Comparison of ENCODE assay signal across 9 mouse cellular contexts in genomic region chr13:98587639-98588038, GRCm38 (mm10). TPM values are rescaled to one million over a fixed set of nuclear protein-coding genes. Genes with fewer than 3 reads are reported as not detected.
DNase-seq lines count a peak whose midpoint lies in the region; ATAC-seq and TF ChIP-seq lines count a peak whose summit lies in the region.
"Had no signal": no experiment of that assay in that cellular context is flagged by ENCODE, and none has a peak within 500 bp of the region (broad histone marks: within the 10 kb centered on the region; RNA-seq: fewer than 3 reads in every experiment).

No protein-coding gene starts in this region.

- no peaks in the 10 kb centered on the region for H3K36me3 ChIP-seq in testis, adult 2 months (ENCODE audit: control insufficient read depth, insufficient read depth, low read length)
- no peaks in the 10 kb centered on the region for H3K36me3 ChIP-seq in limb, embryonic 11.5 days (ENCODE audit: control insufficient read depth, insufficient read depth, low read length)

- no peaks in the 10 kb centered on the region for H3K9me3 ChIP-seq in limb, embryonic 11.5 days (ENCODE audit: control insufficient read depth, low read length)

- H3K4me2 ChIP-seq in limb, embryonic 11.5 days (ENCODE audit: low read depth, severe bottlenecking): no peak overlapping the region

- peak; percentile 44 to 46 for DNase-seq in cerebellum, postnatal 10 days
- no peak for DNase-seq in testis, postnatal 14 days (ENCODE audit: low spot score)
- DNase-seq in limb, embryonic 11.5 days (ENCODE audit: low spot score): peak; percentile 58
- no peak for DNase-seq in cerebellum, adult 9-10 months
- DNase-seq in layer of hippocampus, postnatal 25 days (ENCODE audit: extremely low spot score in 1 of 2, low spot score in 1 of 2): no peak

- H3K4me1 ChIP-seq in testis, adult 2 months (ENCODE audit: control insufficient read depth, insufficient read depth, low read length): peaks cover 20% of the 10 kb centered on the region
- H3K4me1 ChIP-seq in limb, embryonic 11.5 days (ENCODE audit: control insufficient read depth, insufficient read depth, low read length): peaks cover 20% of the 10 kb centered on the region; the same call in 1 of the 2 replicates

- peak overlapping the region; percentile 57 for H3K4me3 ChIP-seq in testis, adult 2 months (ENCODE audit: control insufficient read depth, low read depth, low read length)
- no peak overlapping the region for H3K4me3 ChIP-seq in limb, embryonic 11.5 days (ENCODE audit: low read depth, low read length)

- no peak for ATAC-seq in cerebellum, adult (ENCODE audit: insufficient number of reproducible peaks, low FRiP score, low TSS enrichment)
- 0 out of 2 replicates have a peak, but pooled peaks have one; percentile 36 for ATAC-seq in limb, embryonic 11.5 days (ENCODE audit: insufficient number of reproducible peaks, low FRiP score, low TSS enrichment, low read depth)
- no peak for ATAC-seq in megakaryocyte, adult 5-6 weeks (ENCODE audit: poor library complexity, severe bottlenecking)

- no peaks in the 10 kb centered on the region for H3K27me3 ChIP-seq in testis, adult 2 months (ENCODE audit: control insufficient read depth, insufficient read depth, low read length)
- peaks cover 26% of the 10 kb centered on the region for H3K27me3 ChIP-seq in limb, embryonic 11.5 days (ENCODE audit: control insufficient read depth, insufficient read depth, low read length)

- H3K27ac ChIP-seq in testis, adult 2 months (ENCODE audit: control insufficient read depth, insufficient read depth, low read depth, low read length): no peak overlapping the region
- no peak overlapping the region for H3K27ac ChIP-seq in limb, embryonic 11.5 days (replicated peaks; ENCODE audit: low read depth, low read length)

- no peak for TF ChIP-seq POLR2A in testis, adult 2 months (IDR thresholded peaks at IDR 0.05; ENCODE audit: control insufficient read depth, low read depth, low read length)

- 4% methylated on average over 14 of the region's 14 CpGs for WGBS in limb, embryonic 11.5 days

- H3K9ac ChIP-seq in limb, embryonic 11.5 days (ENCODE audit: low read length): no peak overlapping the region

- TF ChIP-seq CTCF in testis, adult 2 months (IDR thresholded peaks at IDR 0.05; ENCODE audit: control insufficient read depth, insufficient read depth, insufficient replicate concordance, low read depth, low read length): no peak

RNA-seq across cellular contexts. Expression of gene Tmem174, which starts 49.6 kb away (rescaled TPM):
- polyA plus RNA-seq in testis, adult 2 months (2012; rRNA removed): not detected in 2 replicates
- polyA plus RNA-seq in limb, embryonic 11.5 days (2014; fragmentation: Nextera tagmentation; extraction: Ambion mirVana): not detected in 2 replicates
- not detected in 2 replicates for total RNA-seq in megakaryocyte, adult 5-6 weeks (2015)
- total RNA-seq in megakaryocyte, adult 5-6 weeks (2017): 0.11 TPM in 1 of 2 replicates, not detected in the other
- total RNA-seq in layer of hippocampus, postnatal 25 days (2021): not detected
- total RNA-seq: common myeloid progenitor, adult 5-6 weeks had no signal

Comparison
In these comparisons a context has a peak if more than half of its experiments do, and no peak if none do; other contexts are left out.
1. DNase-seq: peak in cerebellum, postnatal 10 days (2 of 2) and limb, embryonic 11.5 days (single experiment); none in testis, postnatal 14 days (single experiment), cerebellum, adult 9-10 months (single experiment) and layer of hippocampus, postnatal 25 days (0 of 2).